Mouse (Mus musculus) kidney, embryonic 15.5 days (tissue): ENCODE measurements around the gene Gm17654. TPM values are rescaled to one million over a fixed set of nuclear protein-coding genes. Genes with fewer than 3 reads are reported as not detected.
"Not testable (repeated sequence)": the region's sequence is repeated elsewhere in the genome, so short reads cannot be mapped to it uniquely, and the experiment has no call there.

Experiments
- ATAC-seq: fragments of 200-750 bp; cut with Nextera tagmentation; replicated peaks from 2 replicates; pipeline ENCODE4 v1.8.0; 2017; ENCODE audit warnings: moderate TSS enrichment; ENCODE audit not compliant: low FRiP score
- H3K27ac ChIP-seq: fragments of 300-500 bp; sonication (generic); 2 replicates; pipeline ENCODE4 v1.5.1; 2015; ENCODE audit warnings: mild to moderate bottlenecking, inconsistent platforms
- H3K27me3 ChIP-seq: fragments of 300-500 bp; sonication (generic); 2 replicates; pipeline ENCODE4 v1.6.1; 2015; ENCODE audit warnings: inconsistent platforms
- H3K36me3 ChIP-seq: fragments of 300-500 bp; sonication (generic); 2 replicates; pipeline ENCODE4 v1.6.1; 2015; ENCODE audit warnings: inconsistent platforms
- H3K4me1 ChIP-seq: fragments of 300-500 bp; sonication (generic); 2 replicates; pipeline ENCODE4 v1.6.1; 2015; ENCODE audit warnings: inconsistent platforms
- H3K4me2 ChIP-seq: fragments of 300-500 bp; sonication (generic); 2 replicates; pipeline ENCODE4 v1.6.1; 2015; ENCODE audit warnings: moderate library complexity, mild to moderate bottlenecking, inconsistent platforms
- H3K4me3 ChIP-seq: fragments of 300-500 bp; sonication (generic); replicated peaks from 2 replicates; pipeline ENCODE4 v1.5.1; 2015; ENCODE audit warnings: mild to moderate bottlenecking, inconsistent platforms
- H3K9ac ChIP-seq: fragments of 300-500 bp; sonication (generic); 2 replicates; pipeline ENCODE4 v1.6.1; 2015; ENCODE audit warnings: mild to moderate bottlenecking, inconsistent platforms
- H3K9me3 ChIP-seq: fragments of 300-500 bp; sonication (generic); replicated peaks from 2 replicates; pipeline ENCODE4 v1.6.1; 2016; ENCODE audit warnings: inconsistent platforms
- WGBS: fragments of 180-500 bp; shearing (Covaris S2); methylation state at CpG from one replicate; pipeline ENCODE4 v1.1.7; 2015; ENCODE audit warnings: mixed read lengths; 5-methylcytosine and 5-hydroxymethylcytosine counted together
- polyA plus RNA-seq: library from polyadenylated mRNA; unstranded; fragments of >200 nt; fragmentation: Nextera tagmentation; extraction: Ambion mirVana; gene quantifications from 2 replicates; pipeline ENCODE4 v1.2.1, GENCODE M21; 2015

The Gm17654 gene
- not detected in 2 replicates for polyA plus RNA-seq

GRCm38 (mm10) chr14:43579046-43579445, at the start of gene Gm17654:
Gene Gm17654, minus strand, starts transcription at chr14:43579146.
- WGBS: 94% methylated on average over 1 of the region's 2 CpGs
- not testable (repeated sequence) for H3K4me2 ChIP-seq, ATAC-seq, H3K4me1 ChIP-seq, H3K36me3 ChIP-seq, H3K27me3 ChIP-seq, H3K9me3 ChIP-seq, H3K27ac ChIP-seq, H3K4me3 ChIP-seq, H3K9ac ChIP-seq

GRCm38 (mm10) chr14:43607913-43608312, 29.0 kb upstream of the Gm17654 start, which contains the start of gene Gm10375:
Gene Gm10375, minus strand, starts transcription at chr14:43608013.
- H3K4me3 ChIP-seq, H3K9me3 ChIP-seq, H3K27ac ChIP-seq, H3K36me3 ChIP-seq, H3K4me2 ChIP-seq, H3K4me1 ChIP-seq, H3K27me3 ChIP-seq, ATAC-seq, H3K9ac ChIP-seq: not testable (repeated sequence)

- H3K4me1 ChIP-seq, H3K4me3 ChIP-seq, H3K9ac ChIP-seq, H3K9me3 ChIP-seq, H3K27me3 ChIP-seq, H3K4me2 ChIP-seq, H3K36me3 ChIP-seq, ATAC-seq, H3K27ac ChIP-seq: not testable (repeated sequence)
- 75% methylated on average over 4 of the region's 4 CpGs for WGBS
These were observed 977 bp downstream of the Gm17654 start for GRCm38 (mm10) chr14:43577969-43578368.

- not testable (repeated sequence) for H3K36me3 ChIP-seq, H3K4me2 ChIP-seq, H3K9me3 ChIP-seq, H3K4me3 ChIP-seq, H3K9ac ChIP-seq, ATAC-seq, H3K27ac ChIP-seq, H3K27me3 ChIP-seq, H3K4me1 ChIP-seq
- WGBS: 83% methylated on average over 2 of the region's 2 CpGs
These were observed 26.7 kb downstream of the Gm17654 start for GRCm38 (mm10) chr14:43552271-43552670.

- H3K9ac ChIP-seq, H3K4me3 ChIP-seq, H3K36me3 ChIP-seq, ATAC-seq, H3K9me3 ChIP-seq, H3K27ac ChIP-seq, H3K4me2 ChIP-seq, H3K4me1 ChIP-seq, H3K27me3 ChIP-seq: not testable (repeated sequence)
These were observed 32.7 kb downstream of the Gm17654 start for GRCm38 (mm10) chr14:43546281-43546680.

DNA sequence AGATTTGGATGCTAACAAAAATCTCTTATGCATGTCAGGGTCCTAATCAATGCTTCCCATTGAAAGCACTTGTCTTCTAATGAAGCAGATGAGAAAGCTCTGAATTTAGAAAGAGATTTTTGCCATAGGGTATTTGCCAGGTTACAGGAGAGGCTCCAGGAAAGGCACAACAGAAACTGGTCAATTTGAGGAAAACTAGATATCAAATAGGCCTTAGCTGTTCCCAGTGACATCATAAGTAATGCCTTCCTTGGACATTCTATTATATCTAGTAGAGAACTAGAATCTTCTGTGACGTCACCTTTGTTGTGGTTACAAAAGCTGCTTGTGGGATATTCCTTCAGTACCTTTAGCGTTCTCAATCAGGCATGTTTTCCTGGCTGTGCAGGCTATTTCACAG, 35.7 kb downstream of the Gm17654 start, which contains the start of gene Gm5799:
Gene Gm5799, plus strand, starts transcription at position 301 of the 400 bp plus-strand sequence.
- not testable (repeated sequence) for H3K36me3 ChIP-seq, H3K27me3 ChIP-seq, ATAC-seq, H3K9ac ChIP-seq, H3K27ac ChIP-seq, H3K4me2 ChIP-seq, H3K9me3 ChIP-seq, H3K4me3 ChIP-seq, H3K4me1 ChIP-seq
- 93% methylated on average over 2 of the region's 2 CpGs for WGBS

GRCm38 (mm10) chr14:43538144-43538543, 40.8 kb downstream of the Gm17654 start:
- ATAC-seq, H3K4me1 ChIP-seq, H3K4me3 ChIP-seq, H3K27ac ChIP-seq, H3K36me3 ChIP-seq, H3K9me3 ChIP-seq, H3K4me2 ChIP-seq, H3K27me3 ChIP-seq, H3K9ac ChIP-seq: not testable (repeated sequence)
- WGBS: 73% methylated on average over 2 of the region's 2 CpGs

- not testable (repeated sequence) for H3K27me3 ChIP-seq, H3K36me3 ChIP-seq, H3K4me3 ChIP-seq, H3K27ac ChIP-seq, ATAC-seq, H3K4me2 ChIP-seq, H3K4me1 ChIP-seq, H3K9ac ChIP-seq, H3K9me3 ChIP-seq
- WGBS: 55% methylated on average over 5 of the region's 6 CpGs
These were observed 46.6 kb downstream of the Gm17654 start for GRCm38 (mm10) chr14:43532387-43532786.

DNA sequence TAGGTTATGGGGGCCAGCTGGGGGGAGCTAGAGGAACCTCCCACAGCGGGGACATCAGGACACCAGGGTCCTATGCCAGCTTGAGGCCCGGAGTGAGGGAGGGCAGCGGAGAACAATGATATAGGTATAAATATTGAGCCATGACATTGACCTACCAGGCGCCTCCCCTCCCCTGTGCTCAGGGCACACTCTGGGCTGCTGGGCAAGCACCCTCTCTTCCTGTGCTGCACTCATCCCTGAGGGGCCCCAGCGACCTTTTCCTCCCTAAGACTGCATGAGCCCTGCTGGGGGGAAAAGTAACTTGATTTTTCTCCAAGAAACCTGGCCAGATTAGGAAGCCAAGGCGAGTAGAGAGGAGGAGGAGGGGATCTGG, 46.9 kb downstream of the Gm17654 start:
- not testable (repeated sequence) for H3K27me3 ChIP-seq, H3K4me3 ChIP-seq, H3K36me3 ChIP-seq, H3K27ac ChIP-seq, ATAC-seq, H3K4me1 ChIP-seq, H3K9me3 ChIP-seq, H3K9ac ChIP-seq, H3K4me2 ChIP-seq
- no CpG with 5 or more reads among the region's 6 CpGs for WGBS

GRCm38 (mm10) chr14:43531052-43532010, 47.6 kb downstream of the Gm17654 start:
- not testable (repeated sequence) for H3K36me3 ChIP-seq, H3K27me3 ChIP-seq, H3K4me3 ChIP-seq, H3K9me3 ChIP-seq, H3K4me1 ChIP-seq, H3K9ac ChIP-seq, H3K27ac ChIP-seq, H3K4me2 ChIP-seq
- ATAC-seq: 0 out of 2 replicates have a peak, but pooled peaks have one; percentile 56
- WGBS: 25% methylated on average over 14 of the region's 15 CpGs
